Mouse (Mus musculus) urinary bladder, postnatal 0 days (tissue): Measurements from ENCODE around the gene Alms1. TPM values are rescaled to one million over a fixed set of nuclear protein-coding genes. Genes with fewer than 3 reads are reported as not detected.

Experiments
- microRNA-seq: library from miRNA; unstranded; fragments of <30 nt; microRNA quantifications from one replicate; pipeline ENCODE4, GENCODE M21; 2016
- polyA plus RNA-seq: library from polyadenylated mRNA; unstranded; fragments of >200 nt; fragmentation: Nextera tagmentation; extraction: Ambion mirVana; gene quantifications from 2 replicates; pipeline ENCODE4 v1.2.1, GENCODE M21; 2015

The Alms1 gene
- polyA plus RNA-seq: 1.1 and 1.2 TPM in 2 replicates

GRCm38 (mm10) chr6:85587396-85588143 lies at the start of gene Alms1:
Alms1 (plus strand) TSS chr6:85587531.

DNA sequence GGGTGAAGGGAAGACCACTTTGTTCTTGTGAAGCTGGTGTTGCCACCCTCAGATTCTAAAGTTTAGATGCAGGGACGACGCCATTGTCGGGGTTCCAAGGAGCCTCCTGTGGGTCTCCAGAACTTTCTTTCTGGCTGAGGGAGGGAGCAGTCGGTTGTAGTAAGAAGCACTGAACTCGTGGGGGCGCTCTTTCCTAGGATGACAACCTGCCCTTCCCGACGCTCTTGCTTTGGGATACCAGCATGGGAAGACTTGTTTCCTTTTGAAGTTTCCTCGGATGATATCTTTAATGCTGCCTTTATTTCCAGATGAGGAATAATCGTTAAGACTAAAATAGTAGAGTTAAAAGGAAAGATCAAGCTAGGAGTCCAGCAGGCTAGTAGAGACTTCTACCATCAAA lies 125.8 kb downstream of the Alms1 start, which contains the start of gene Nat8f7:
Gene Nat8f7 (minus strand): TSS at position 101 of the 400 bp plus-strand sequence.

Small RNA genes within 50 kb of the gene (microRNA-seq; reads per million reads assigned to microRNA genes)
- not detected for gene Gm27317

Other genes with a start within 250 kb of the Alms1 start
- 49.0 and 51.1 TPM in 2 replicates for gene Rab11fip5, start 212.9 kb upstream of the Alms1 start, polyA plus RNA-seq
- gene Noto, start 163.6 kb upstream of the Alms1 start, polyA plus RNA-seq: not detected in 2 replicates
- gene Smyd5, start 155.5 kb upstream of the Alms1 start, polyA plus RNA-seq: 20.0 and 22.2 TPM in 2 replicates
- gene Cct7, start 136.0 kb upstream of the Alms1 start, polyA plus RNA-seq: 266 and 269 TPM in 2 replicates
- gene Pradc1, start 135.6 kb upstream of the Alms1 start, polyA plus RNA-seq: 21.5 and 28.2 TPM in 2 replicates
- 0.29 and 0.34 TPM in 2 replicates for gene Fbxo41, start 84.5 kb upstream of the Alms1 start, polyA plus RNA-seq
- gene Egr4, start 73.9 kb upstream of the Alms1 start, polyA plus RNA-seq: not detected in 2 replicates
- gene Nat8f7, start 125.7 kb downstream of the Alms1 start, polyA plus RNA-seq: 0.11 and 0.24 TPM in 2 replicates
- 0.11 and 0.13 TPM in 2 replicates for gene Nat8f3, start 178.2 kb downstream of the Alms1 start, polyA plus RNA-seq
- gene Nat8f6, start 233.4 kb downstream of the Alms1 start, polyA plus RNA-seq: not detected in 2 replicates
- 0.55 and 0.70 TPM in 2 replicates for gene Nat8f5, start 233.4 kb downstream of the Alms1 start, polyA plus RNA-seq
- 0.65 and 0.90 TPM in 2 replicates for gene Nat8, start 244.6 kb downstream of the Alms1 start, polyA plus RNA-seq